Mouse (Mus musculus) kidney, embryonic 16.5 days (tissue): ENCODE measurements around the gene Nat8f3. TPM values are rescaled to one million over a fixed set of nuclear protein-coding genes. Genes with fewer than 3 reads are reported as not detected.
"Not testable (repeated sequence)": the region's sequence is repeated elsewhere in the genome, so short reads cannot be mapped to it uniquely, and the experiment has no call there.

Experiments used
- ATAC-seq: fragments of 200-750 bp; cut with Nextera tagmentation; 2 replicates; pipeline ENCODE4 v1.8.0; 2017; ENCODE audit warnings: moderate TSS enrichment; ENCODE audit not compliant: low FRiP score, low TSS enrichment
- H3K27ac ChIP-seq: fragments of 300-500 bp; sonication (generic); 2 replicates; pipeline ENCODE4 v1.5.1; 2014; ENCODE audit warnings: low read length
- H3K27me3 ChIP-seq: fragments of 300-500 bp; sonication (generic); 2 replicates; pipeline ENCODE4 v1.6.1; 2014; ENCODE audit warnings: low read length, control low read depth, mixed read lengths; ENCODE audit not compliant: insufficient read depth
- H3K36me3 ChIP-seq: fragments of 300-500 bp; sonication (generic); 2 replicates; pipeline ENCODE4 v1.6.1; 2014; ENCODE audit warnings: low read length, control low read depth, mixed read lengths; ENCODE audit not compliant: insufficient read depth
- H3K4me1 ChIP-seq: fragments of 300-500 bp; sonication (generic); 2 replicates; pipeline ENCODE4 v1.6.1; 2014; ENCODE audit warnings: low read length, control low read depth, mixed read lengths; ENCODE audit not compliant: insufficient read depth
- H3K4me2 ChIP-seq: fragments of 300-500 bp; sonication (generic); replicated peaks from 2 replicates; pipeline ENCODE4 v1.6.1; 2014; ENCODE audit warnings: low read depth, low read length
- H3K4me3 ChIP-seq: fragments of 300-500 bp; sonication (generic); 2 replicates; pipeline ENCODE4 v1.5.1; 2014; ENCODE audit warnings: mild to moderate bottlenecking, low read length
- H3K9ac ChIP-seq: fragments of 300-500 bp; sonication (generic); replicated peaks from 2 replicates; pipeline ENCODE4 v1.6.1; 2014; ENCODE audit warnings: low read length
- H3K9me3 ChIP-seq: fragments of 300-500 bp; sonication (generic); 2 replicates; pipeline ENCODE4 v1.6.1; 2016; ENCODE audit warnings: low read length, control low read depth
- WGBS: fragments of 180-500 bp; shearing (Covaris S2); extraction: QIAGEN DNeasy Blood & Tissue Kit; methylation state at CpG from one replicate; pipeline ENCODE4 v1.1.7; 2014; 5-methylcytosine and 5-hydroxymethylcytosine counted together
- microRNA-seq: library from miRNA; unstranded; fragments of <30 nt; microRNA quantifications from one replicate; pipeline ENCODE4, GENCODE M21; 2016
- polyA plus RNA-seq: library from polyadenylated mRNA; unstranded; fragments of >200 nt; fragmentation: Nextera tagmentation; extraction: Ambion mirVana; gene quantifications from 2 replicates; pipeline ENCODE4 v1.2.1, GENCODE M21; 2015

The Nat8f3 gene
- polyA plus RNA-seq, 1 experiment from 2014 or later, result 0.14 TPM

DNA sequence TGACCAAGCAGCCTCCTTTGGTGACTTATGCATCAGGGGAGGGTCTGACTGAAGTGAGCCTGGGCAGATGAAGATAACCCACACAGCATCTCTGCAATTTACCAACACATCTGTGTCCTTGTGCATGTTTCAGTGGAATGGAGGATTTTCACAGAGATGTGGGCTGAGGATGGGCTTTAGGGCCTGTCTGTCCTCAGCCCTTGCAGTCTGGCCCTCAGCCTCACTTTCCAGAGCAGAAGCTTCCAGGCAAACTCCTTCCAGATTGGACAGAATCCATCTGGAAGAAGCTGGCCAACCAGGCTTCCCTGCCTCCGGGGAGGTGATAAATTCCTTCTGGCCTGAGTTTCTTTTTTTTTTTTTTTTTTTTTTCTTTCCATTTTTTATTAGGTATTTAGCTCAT is 55.9 kb downstream of the Nat8f3 start:
- not testable (repeated sequence) for H3K4me2 ChIP-seq, H3K9ac ChIP-seq, H3K27ac ChIP-seq, H3K4me3 ChIP-seq, ATAC-seq, H3K36me3 ChIP-seq, H3K27me3 ChIP-seq, H3K4me1 ChIP-seq, H3K9me3 ChIP-seq
- 63% methylated on average over 1 of the region's 1 CpGs for WGBS

DNA sequence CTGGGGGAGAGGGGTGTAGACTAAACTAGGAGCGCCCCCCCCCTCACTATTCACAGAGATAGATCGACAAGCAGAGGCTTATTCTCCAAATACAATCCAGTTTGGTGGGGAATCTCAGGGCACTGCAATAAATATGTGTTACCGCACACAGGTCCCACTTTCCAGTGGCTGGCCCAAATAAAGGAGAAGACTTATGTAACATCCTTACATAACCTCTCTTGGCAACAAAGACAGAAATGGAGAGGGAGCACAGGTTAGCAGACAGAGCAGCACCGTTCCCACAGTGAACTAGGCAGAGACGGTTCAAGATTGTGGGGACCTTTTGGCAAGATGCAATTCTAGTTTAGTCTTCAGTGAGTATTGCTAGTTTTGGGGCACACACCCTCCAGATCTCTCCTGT is 56.3 kb downstream of the Nat8f3 start:
- H3K36me3 ChIP-seq, H3K27ac ChIP-seq, ATAC-seq, H3K9me3 ChIP-seq, H3K4me3 ChIP-seq, H3K27me3 ChIP-seq, H3K4me2 ChIP-seq, H3K4me1 ChIP-seq, H3K9ac ChIP-seq: not testable (repeated sequence)
- 96% methylated on average over 5 of the region's 5 CpGs for whole genome bisulfite sequencing

DNA sequence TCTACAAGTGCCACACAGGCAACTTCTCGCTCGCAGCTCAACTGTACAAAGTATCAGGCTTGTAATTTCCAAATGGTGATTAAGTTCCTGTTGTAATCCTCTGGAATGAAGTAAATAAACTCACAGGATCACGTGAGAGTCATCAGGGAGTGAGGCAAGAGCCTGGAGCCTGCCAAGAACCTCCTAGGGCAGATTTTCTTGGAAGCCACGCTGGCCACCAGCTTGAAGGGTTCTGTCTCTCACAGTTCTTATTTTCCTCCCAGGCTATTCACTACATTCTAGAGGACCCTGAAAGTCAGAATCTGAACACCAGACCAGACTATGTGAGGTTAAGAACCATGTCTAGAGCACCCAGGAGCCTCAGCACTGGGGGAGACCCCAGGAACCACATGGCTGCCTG is 63.6 kb downstream of the Nat8f3 start:
- not testable (repeated sequence) for H3K4me3 ChIP-seq, H3K9me3 ChIP-seq, H3K9ac ChIP-seq, ATAC-seq, H3K4me2 ChIP-seq, H3K36me3 ChIP-seq, H3K27me3 ChIP-seq, H3K27ac ChIP-seq, H3K4me1 ChIP-seq
- 76% methylated on average over 2 of the region's 4 CpGs for WGBS

Small RNAs within 50 kb of the gene (microRNA-seq; reads per million reads assigned to microRNA genes)
- gene Gm27317 (not detected), gene Mir6375 (not detected)

Other genes with a start within 250 kb of the Nat8f3 start
- gene Alms1, start 178.2 kb downstream of the Nat8f3 start, polyA plus RNA-seq, result 3.8 and 5.7 TPM in 2 replicates
- gene Nat8f7, start 52.5 kb downstream of the Nat8f3 start, polyA plus RNA-seq, result not detected in 2 replicates
- gene Nat8f6, start 55.2 kb upstream of the Nat8f3 start, polyA plus RNA-seq, result 0.20 TPM in 1 of 2 replicates, not detected in the other
- gene Nat8f5, start 55.2 kb upstream of the Nat8f3 start, polyA plus RNA-seq, result 0.32 TPM in 1 of 2 replicates, not detected in the other
- 2.6 and 4.3 TPM in 2 replicates for gene Nat8, start 66.3 kb upstream of the Nat8f3 start, polyA plus RNA-seq
- gene Nat8f2, start 103.4 kb upstream of the Nat8f3 start, polyA plus RNA-seq, result 2.7 and 3.8 TPM in 2 replicates
- 8.2 and 8.6 TPM in 2 replicates for gene Nat8f4, start 139.1 kb upstream of the Nat8f3 start, polyA plus RNA-seq
- gene Tprkb, start 146.1 kb upstream of the Nat8f3 start, polyA plus RNA-seq, result 35.3 and 41.1 TPM in 2 replicates
- gene Nat8f1, start 149.9 kb upstream of the Nat8f3 start, polyA plus RNA-seq, result 96.6 and 128 TPM in 2 replicates
- gene Dusp11, start 195.9 kb upstream of the Nat8f3 start, polyA plus RNA-seq, result 40.5 and 48.3 TPM in 2 replicates